ENCODE assay signal across 8 mouse cellular contexts in genomic region chr10:60066524-60066923, GRCm38 (mm10). TPM values are rescaled to one million over a fixed set of nuclear protein-coding genes. Genes with fewer than 3 reads are reported as not detected.
DNase-seq lines count a peak whose midpoint lies in the region; ATAC-seq and TF ChIP-seq lines count a peak whose summit lies in the region.

No protein-coding gene starts in this region.

- H3K27me3 ChIP-seq in G1E (ENCODE audit: insufficient read depth, low read length), result no peaks in the 10 kb centered on the region
- H3K27me3 ChIP-seq in hindbrain, postnatal 0 days (ENCODE audit: insufficient read depth, low read length), result no peaks in the 10 kb centered on the region
- no peaks in the 10 kb centered on the region for H3K27me3 ChIP-seq in lung, embryonic 14.5 days (ENCODE audit: insufficient read depth, low read length)

- H3K27ac ChIP-seq in layer of hippocampus, adult 2 months, result no peak overlapping the region
- H3K27ac ChIP-seq in hindbrain, postnatal 0 days, result no peak overlapping the region
- H3K27ac ChIP-seq in lung, embryonic 14.5 days (ENCODE audit: low read depth), result no peak overlapping the region

- peak in 1 of 2 experiments; percentile 52 for DNase-seq in layer of hippocampus, adult 2 months (ENCODE audit: low spot score in 2 of 2)
- DNase-seq in layer of hippocampus, adult 9-11 months, result no peak
- no peak for DNase-seq in G1E (ENCODE audit: low spot score)
- DNase-seq in brain, adult 2 months (ENCODE audit: low read depth, low spot score), result peak; percentile 70
- peak; percentile 49 for DNase-seq in hindbrain, postnatal 0 days (ENCODE audit: low spot score)
- peak; percentile 59 for DNase-seq in lung, embryonic 14.5 days
- peak; percentile 70 for DNase-seq in thymus, postnatal 0 days (ENCODE audit: low spot score)
- DNase-seq in gastrocnemius, adult 8-10 months (ENCODE audit: low spot score in 2 of 2), result no peak

- no peak overlapping the region for H3K4me3 ChIP-seq in layer of hippocampus, adult 2 months
- H3K4me3 ChIP-seq in G1E (ENCODE audit: low read depth, low read length), result no peak overlapping the region
- no peak overlapping the region for H3K4me3 ChIP-seq in hindbrain, postnatal 0 days (ENCODE audit: low read length)
- no peak overlapping the region for H3K4me3 ChIP-seq in lung, embryonic 14.5 days (ENCODE audit: low read depth, low read length)

- 76% methylated on average over 3 of the region's 3 CpGs for WGBS in hindbrain, postnatal 0 days
- WGBS in lung, embryonic 14.5 days, result 67% methylated on average over 3 of the region's 3 CpGs

- peak; percentile 92 for TF ChIP-seq CTCF in layer of hippocampus, adult 2 months (conservative IDR thresholded peaks at IDR 0.05)
- TF ChIP-seq CTCF in G1E (IDR thresholded peaks at IDR 0.05; ENCODE audit: low read depth, low read length), result peak; percentile 23; the same call in 1 of the 2 replicates
- peak; percentile 74 for TF ChIP-seq CTCF in hindbrain, postnatal 0 days (IDR thresholded peaks at IDR 0.05; ENCODE audit: low read depth)
- TF ChIP-seq CTCF in lung, embryonic 14.5 days (IDR thresholded peaks at IDR 0.05; ENCODE audit: low read depth), result peak; percentile 77

- no peak overlapping the region for H3K4me2 ChIP-seq in hindbrain, postnatal 0 days (ENCODE audit: low read depth, low read length)
- H3K4me2 ChIP-seq in lung, embryonic 14.5 days, result no peak overlapping the region

- no peak overlapping the region for H3K9ac ChIP-seq in hindbrain, postnatal 0 days (replicated peaks; ENCODE audit: low read length)
- H3K9ac ChIP-seq in lung, embryonic 14.5 days, result no peak overlapping the region

- H3K36me3 ChIP-seq in G1E (replicated peaks), result peaks cover 27% of the 10 kb centered on the region
- H3K36me3 ChIP-seq in hindbrain, postnatal 0 days (ENCODE audit: insufficient read depth, low read length), result no peaks in the 10 kb centered on the region; the same call in 1 of the 2 replicates
- no peaks in the 10 kb centered on the region for H3K36me3 ChIP-seq in lung, embryonic 14.5 days (ENCODE audit: insufficient read depth)

- H3K9me3 ChIP-seq in G1E (replicated peaks), result no peaks in the 10 kb centered on the region
- H3K9me3 ChIP-seq in hindbrain, postnatal 0 days (ENCODE audit: low read length), result no peaks in the 10 kb centered on the region
- H3K9me3 ChIP-seq in lung, embryonic 14.5 days (ENCODE audit: low read depth, low read length), result no peaks in the 10 kb centered on the region

- no peak for ATAC-seq in G1E (ENCODE audit: extremely low read depth, insufficient number of reproducible peaks, low FRiP score, poor library complexity, severe bottlenecking)
- no peak for ATAC-seq in hindbrain, postnatal 0 days
- no peak for ATAC-seq in lung, embryonic 14.5 days (ENCODE audit: insufficient read depth)

- H3K4me1 ChIP-seq in G1E (ENCODE audit: insufficient read depth, low read depth, low read length), result no peaks in the 10 kb centered on the region
- H3K4me1 ChIP-seq in hindbrain, postnatal 0 days (ENCODE audit: insufficient read depth, low read length), result 0 out of 2 replicates have a peak, but pooled peaks cover 4% of the 10 kb centered on the region
- H3K4me1 ChIP-seq in lung, embryonic 14.5 days (ENCODE audit: insufficient read depth), result no peaks in the 10 kb centered on the region

RNA-seq across cellular contexts. Expression of gene Spock2, which starts 39.5 kb away (rescaled TPM):
- 100 to 1,000 TPM; 476 to 514 TPM for total RNA-seq in layer of hippocampus, adult 2 months (2021)
- total RNA-seq in G1E (2014; fragmentation: Nextera tagmentation), result not detected in 2 replicates
- 0.12 TPM in 1 of 2 replicates, not detected in the other for total RNA-seq in G1E (2017)
- polyA plus RNA-seq in G1E (2012), result 0.02 TPM in 1 of 2 replicates, not detected in the other
- 283 and 297 TPM in 2 replicates for total RNA-seq in hindbrain, postnatal 0 days (2014; rRNA removed)
- 98.0 and 106 TPM in 2 replicates for polyA plus RNA-seq in hindbrain, postnatal 0 days (2015; fragmentation: Nextera tagmentation; extraction: Ambion mirVana)
- polyA plus RNA-seq in lung, embryonic 14.5 days (2014; fragmentation: Nextera tagmentation; extraction: Ambion mirVana), result 1.2 and 1.3 TPM in 2 replicates
- polyA plus RNA-seq in thymus, postnatal 0 days (2015; fragmentation: Nextera tagmentation; extraction: Ambion mirVana), result 7.6 and 7.9 TPM in 2 replicates
- total RNA-seq in gastrocnemius, adult 8-10 months (2022), result 1 to 10 TPM; 2.8 to 7.0 (median 5.4) TPM

Comparison
In these comparisons a context has a peak if more than half of its experiments do, and no peak if none do; other contexts are left out.
1. DNase-seq: peak in brain, adult 2 months (single experiment), hindbrain, postnatal 0 days (single experiment), lung, embryonic 14.5 days (single experiment) and thymus, postnatal 0 days (single experiment); none in layer of hippocampus, adult 9-11 months (single experiment), G1E (single experiment) and gastrocnemius, adult 8-10 months (0 of 2).
2. CTCF ChIP-seq: peak in every context shown above with its lines; median percentile 92 in layer of hippocampus, adult 2 months; 77 in lung, embryonic 14.5 days; 74 in hindbrain, postnatal 0 days; 23 in G1E.
3. RNA of gene Spock2, which starts 39.5 kb away (total RNA-seq): 476 to 514 TPM in layer of hippocampus, adult 2 months and 283 to 297 TPM in hindbrain, postnatal 0 days; 2.8 to 7.0 TPM in gastrocnemius, adult 8-10 months and 0.12 TPM in G1E; every median in the first group is over 10 times any median in the second.